Mouse (Mus musculus) limb, embryonic 14.5 days (tissue): Measurements from ENCODE around the gene Eif2d. TPM values are rescaled to one million over a fixed set of nuclear protein-coding genes. Genes with fewer than 3 reads are reported as not detected.

ENCODE experiments used
- ATAC-seq: fragments of 200-750 bp; cut with Nextera tagmentation; 2 replicates; pipeline ENCODE4 v1.8.0; 2017; ENCODE audit warnings: low read depth, moderate number of reproducible peaks, moderate TSS enrichment; ENCODE audit not compliant: low FRiP score
- DNase-seq: peaks from one replicate; pipeline ENCODE4 v3.0.0-alpha.2; 2015; ENCODE audit warnings: low spot score
- H3K27ac ChIP-seq: fragments of 300-500 bp; sonication (generic); replicated peaks from 2 replicates; pipeline ENCODE4 v1.5.1; 2014; ENCODE audit warnings: low read depth, mild to moderate bottlenecking, low read length, moderate library complexity, mixed read lengths
- H3K27me3 ChIP-seq: fragments of 300-500 bp; sonication (generic); 2 replicates; pipeline ENCODE4 v1.6.1; 2014; ENCODE audit warnings: low read length, mixed read lengths; ENCODE audit not compliant: control insufficient read depth, insufficient read depth
- H3K36me3 ChIP-seq: fragments of 300-500 bp; sonication (generic); 2 replicates; pipeline ENCODE4 v1.6.1; 2014; ENCODE audit warnings: mild to moderate bottlenecking, low read length, moderate library complexity, mixed read lengths; ENCODE audit not compliant: control insufficient read depth, insufficient read depth
- H3K4me1 ChIP-seq: fragments of 300-500 bp; sonication (generic); 2 replicates; pipeline ENCODE4 v1.6.1; 2014; ENCODE audit warnings: antibody characterized with exemption, low read length, mixed read lengths; ENCODE audit not compliant: control insufficient read depth, insufficient read depth
- H3K4me2 ChIP-seq: fragments of 300-500 bp; sonication (generic); replicated peaks from 2 replicates; pipeline ENCODE4 v1.6.1; 2014; ENCODE audit warnings: low read depth, mild to moderate bottlenecking, low read length, moderate library complexity; ENCODE audit not compliant: severe bottlenecking
- H3K4me3 ChIP-seq: fragments of 300-500 bp; sonication (generic); replicated peaks from 2 replicates; pipeline ENCODE4 v1.5.1; 2014; ENCODE audit warnings: low read length
- H3K9ac ChIP-seq: fragments of 300-500 bp; sonication (generic); 2 replicates; pipeline ENCODE4 v1.6.1; 2014; ENCODE audit warnings: mild to moderate bottlenecking, low read depth, low read length, moderate library complexity; ENCODE audit not compliant: severe bottlenecking
- H3K9me3 ChIP-seq: fragments of 300-500 bp; sonication (generic); 2 replicates; pipeline ENCODE4 v1.6.1; 2016; ENCODE audit warnings: low read length; ENCODE audit not compliant: control insufficient read depth
- POLR2A ChIP-seq: fragments of 200-500 bp; IDR thresholded peaks from 2 replicates; pipeline ENCODE4 v1.8.0; 2012; ENCODE audit warnings: inconsistent platforms, mild to moderate bottlenecking, moderate library complexity, borderline replicate concordance; ENCODE audit not compliant: insufficient read depth, insufficient read length; ENCODE audit errors: extremely low read depth
- WGBS: fragments of 180-500 bp; shearing (Covaris S2); extraction: QIAGEN DNeasy Blood & Tissue Kit; methylation state at CpG from one replicate; pipeline ENCODE4 v1.1.7; 2014; 5-methylcytosine and 5-hydroxymethylcytosine counted together
- polyA plus RNA-seq, 2 experiments: library from polyadenylated mRNA; depleted of rRNA in 1 of 2; stranded (reverse) in 1 of 2; unstranded in 1 of 2; fragments of >200 nt; fragmentation: Nextera tagmentation in 1 of 2; extraction: Ambion mirVana in 1 of 2; gene quantifications; 2 replicates each; pipeline versions ENCODE4 v1.2.1 to v1.2.3; 2012 to 2014

The Eif2d gene
- polyA plus RNA-seq, 2 experiments: 59.8 to 61.9 TPM

- Histone ChIP-seq H3K27me3 (no peaks in the 10 kb centered on the region), H3K36me3 (no peaks in the 10 kb centered on the region), H3K4me1 (peaks cover 15% of the 10 kb centered on the region), H3K9me3 (no peaks in the 10 kb centered on the region), H3K4me2 (no peak overlapping the region), H3K27ac (no peak overlapping the region), H3K9ac (no peak overlapping the region), H3K4me3 (no peak overlapping the region)
- no peak for TF ChIP-seq POLR2A
- ATAC-seq: no peak
- WGBS: 54% methylated on average over 11 of the region's 12 CpGs
- DNase-seq: no peak
Measured at GRCm38 (mm10) chr1:131233527-131233926, 80.5 kb downstream of the Eif2d start.

- H3K9me3 ChIP-seq: no peaks in the 10 kb centered on the region
- no peak overlapping the region for H3K4me3 ChIP-seq
- H3K9ac ChIP-seq: no peak overlapping the region
- 26% methylated on average over 7 of the region's 7 CpGs for WGBS
- H3K36me3 ChIP-seq: no peaks in the 10 kb centered on the region
- H3K27ac ChIP-seq: peak overlapping the region; percentile 62
- ATAC-seq: peak; percentile 60; the same call in 1 of the 2 replicates
- no peak for TF ChIP-seq POLR2A
- H3K4me2 ChIP-seq: no peak overlapping the region
- no peaks in the 10 kb centered on the region for H3K27me3 ChIP-seq
- H3K4me1 ChIP-seq: peaks cover 21% of the 10 kb centered on the region
- DNase-seq: peak; percentile 61
Measured at GRCm38 (mm10) chr1:131236077-131236476, 83.1 kb downstream of the Eif2d start.

Other genes starting within 250 kb of the Eif2d start
- not detected in 2 replicates for gene Il20, start 241.7 kb upstream of the Eif2d start, polyA plus RNA-seq (2012; rRNA removed)
- gene Il20, start 241.7 kb upstream of the Eif2d start, polyA plus RNA-seq (2014; fragmentation: Nextera tagmentation; extraction: Ambion mirVana): not detected in 2 replicates
- gene Il19, start 213.1 kb upstream of the Eif2d start, polyA plus RNA-seq (2012; rRNA removed): 0.09 and 0.20 TPM in 2 replicates
- gene Il19, start 213.1 kb upstream of the Eif2d start, polyA plus RNA-seq (2014; fragmentation: Nextera tagmentation; extraction: Ambion mirVana): not detected in 2 replicates
- gene Il10, start 133.3 kb upstream of the Eif2d start, polyA plus RNA-seq (2012; rRNA removed): 0.05 and 0.06 TPM in 2 replicates
- not detected in 2 replicates for gene Il10, start 133.3 kb upstream of the Eif2d start, polyA plus RNA-seq (2014; fragmentation: Nextera tagmentation; extraction: Ambion mirVana)
- 60.9 and 70.0 TPM in 2 replicates for gene Mapkapk2, start 55.4 kb upstream of the Eif2d start, polyA plus RNA-seq (2012; rRNA removed)
- gene Mapkapk2, start 55.4 kb upstream of the Eif2d start, polyA plus RNA-seq (2014; fragmentation: Nextera tagmentation; extraction: Ambion mirVana): 49.9 and 51.6 TPM in 2 replicates
- gene Dyrk3, start 14.8 kb upstream of the Eif2d start, polyA plus RNA-seq (2012; rRNA removed): 1.6 and 1.7 TPM in 2 replicates
- gene Dyrk3, start 14.8 kb upstream of the Eif2d start, polyA plus RNA-seq (2014; fragmentation: Nextera tagmentation; extraction: Ambion mirVana): 2.3 and 2.7 TPM in 2 replicates
- gene Rassf5, start 92.1 kb downstream of the Eif2d start, polyA plus RNA-seq (2012; rRNA removed): 3.2 and 3.8 TPM in 2 replicates
- 3.1 and 3.2 TPM in 2 replicates for gene Rassf5, start 92.1 kb downstream of the Eif2d start, polyA plus RNA-seq (2014; fragmentation: Nextera tagmentation; extraction: Ambion mirVana)
- 13.4 and 13.8 TPM in 2 replicates for gene Ikbke, start 126.4 kb downstream of the Eif2d start, polyA plus RNA-seq (2012; rRNA removed)
- 4.2 and 6.6 TPM in 2 replicates for gene Ikbke, start 126.4 kb downstream of the Eif2d start, polyA plus RNA-seq (2014; fragmentation: Nextera tagmentation; extraction: Ambion mirVana)